Mouse (Mus musculus) E14TG2a.4 (cell line): ENCODE results near the gene Pnpla6.

Source experiments
- H3K27me3 ChIP-seq: 2 replicates; pipeline ENCODE4 v1.6.1; 2014; ENCODE audit warnings: low read length, control low read depth; ENCODE audit not compliant: insufficient read depth
- H3K36me3 ChIP-seq: 2 replicates; pipeline ENCODE4 v1.6.1; 2014; ENCODE audit warnings: low read length, control low read depth; ENCODE audit not compliant: insufficient read depth
- H3K4me1 ChIP-seq: replicated peaks from 2 replicates; pipeline ENCODE4 v1.6.1; 2014; ENCODE audit warnings: low read depth, low read length, control low read depth
- H3K4me3 ChIP-seq: replicated peaks from 2 replicates; pipeline ENCODE4 v1.5.1; 2014; ENCODE audit warnings: mild to moderate bottlenecking, low read length
- H3K9me3 ChIP-seq: 2 replicates; pipeline ENCODE4 v1.6.1; 2014; ENCODE audit warnings: low read length, control low read depth
- CTCF ChIP-seq: conservative IDR thresholded peaks from 2 replicates; pipeline ENCODE4 v1.5.1; 2014; ENCODE audit warnings: low read length
- NANOG ChIP-seq: IDR thresholded peaks from 2 replicates; pipeline ENCODE4 v1.6.1; 2014; ENCODE audit warnings: borderline replicate concordance, low read length, mixed read lengths
- POU5F1 ChIP-seq: IDR thresholded peaks from 2 replicates; pipeline ENCODE4 v1.6.1; 2014; ENCODE audit warnings: low read length, borderline replicate concordance

Gene Pnpla6

DNA sequence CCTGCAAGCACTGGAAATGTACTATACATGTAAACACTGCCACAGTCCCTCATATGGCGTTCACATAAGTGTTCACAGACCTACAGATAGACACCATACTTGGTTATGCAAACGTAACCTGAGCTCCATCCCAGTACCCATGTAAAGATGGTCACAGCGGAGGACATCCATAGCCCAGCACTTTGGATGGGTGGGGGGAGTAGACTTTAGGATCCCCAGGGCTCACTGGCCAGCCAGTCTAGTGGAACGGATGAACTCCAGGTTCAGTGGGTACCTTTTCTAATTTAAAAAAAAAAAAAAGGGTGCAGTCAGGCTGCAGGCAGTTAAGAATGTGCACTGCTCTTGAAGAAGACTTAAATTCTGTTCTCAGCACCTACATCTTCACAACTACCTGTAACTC lies 24.9 kb downstream of the Pnpla6 start:
- no peak for TF ChIP-seq NANOG
- Histone ChIP-seq H3K36me3 (peaks cover 91% of the 10 kb centered on the region), H3K4me1 (peaks cover 56% of the 10 kb centered on the region), H3K4me3 (no peak overlapping the region), H3K27me3 (no peaks in the 10 kb centered on the region), H3K9me3 (no peaks in the 10 kb centered on the region)

GRCm38 (mm10) chr8:3546511-3546910 lies 31.3 kb downstream of the Pnpla6 start:
- Histone ChIP-seq H3K9me3 (no peaks in the 10 kb centered on the region), H3K4me1 (peaks cover 59% of the 10 kb centered on the region), H3K4me3 (no peak overlapping the region), H3K36me3 (peaks cover 34% of the 10 kb centered on the region), H3K27me3 (no peaks in the 10 kb centered on the region)
- peak; percentile 82 for TF ChIP-seq NANOG
- TF ChIP-seq POU5F1 = 0 out of 2 replicates have a peak, but pooled peaks have one; percentile 38
- no peak for TF ChIP-seq CTCF

GRCm38 (mm10) chr8:3552240-3552639 lies 37.1 kb downstream of the Pnpla6 start:
- H3K4me1 ChIP-seq = peaks cover 57% of the 10 kb centered on the region
- H3K9me3 ChIP-seq = no peaks in the 10 kb centered on the region
- no peaks in the 10 kb centered on the region for H3K27me3 ChIP-seq
- H3K36me3 ChIP-seq = no peaks in the 10 kb centered on the region
- H3K4me3 ChIP-seq = no peak overlapping the region
- TF ChIP-seq NANOG (no peak), CTCF (no peak), POU5F1 (no peak)

- no peaks in the 10 kb centered on the region for H3K36me3 ChIP-seq
- H3K27me3 ChIP-seq = no peaks in the 10 kb centered on the region
- H3K4me1 ChIP-seq = peaks cover 34% of the 10 kb centered on the region
- no peaks in the 10 kb centered on the region for H3K9me3 ChIP-seq
- TF ChIP-seq POU5F1 = no peak
- no peak for TF ChIP-seq CTCF
- TF ChIP-seq NANOG = no peak
- no peak overlapping the region for H3K4me3 ChIP-seq
Observed at GRCm38 (mm10) chr8:3556114-3556513, 40.9 kb downstream of the Pnpla6 start.

DNA sequence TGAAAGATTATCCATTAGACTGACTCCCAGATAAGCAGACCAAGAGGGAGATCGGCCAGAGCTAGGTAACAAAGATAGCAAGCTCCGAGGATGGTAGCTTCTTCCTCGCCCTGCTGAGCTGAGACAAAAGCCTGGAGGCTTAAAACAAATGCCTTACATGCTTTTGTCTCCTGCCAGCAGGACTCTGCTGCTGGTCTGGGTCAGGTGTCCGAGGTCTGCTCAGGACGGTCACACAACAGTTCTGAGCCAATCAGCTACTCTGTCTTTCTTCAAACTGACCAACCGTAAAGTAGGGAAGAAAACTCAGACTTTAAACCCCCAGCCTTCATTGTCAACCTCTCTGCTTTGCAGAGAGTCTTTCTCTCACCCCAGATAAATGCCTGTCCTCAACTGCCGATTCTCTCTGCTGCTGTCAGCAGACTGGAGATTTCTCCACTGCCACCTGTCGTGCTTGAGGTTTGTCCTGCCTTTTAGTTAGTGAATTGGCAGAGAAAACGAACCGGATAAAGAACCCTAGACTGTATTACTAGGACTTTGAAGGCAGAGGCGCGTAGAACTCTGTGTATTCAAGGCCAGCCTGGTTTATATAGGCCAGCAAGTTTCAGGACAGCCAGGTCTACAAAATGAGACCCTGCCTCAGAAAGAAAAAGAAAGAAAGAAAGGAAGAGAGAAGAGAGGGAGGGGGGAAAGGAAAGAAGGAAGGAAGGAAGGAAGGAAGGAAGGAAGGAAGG lies 52.6 kb downstream of the Pnpla6 start, which contains the start of gene C330021F23Rik:
C330021F23Rik (plus strand) TSS at position 350 of the 731 bp plus-strand sequence.
- H3K4me3 ChIP-seq = peak within 1 kb of the TSS; percentile 83
- TF ChIP-seq POU5F1 (no peak), NANOG (no peak)
- no peaks in the 10 kb centered on the region for H3K9me3 ChIP-seq
- peaks cover 24% of the 10 kb centered on the region for H3K36me3 ChIP-seq
- H3K4me1 ChIP-seq = peaks cover 47% of the 10 kb centered on the region
- no peaks in the 10 kb centered on the region for H3K27me3 ChIP-seq

DNA sequence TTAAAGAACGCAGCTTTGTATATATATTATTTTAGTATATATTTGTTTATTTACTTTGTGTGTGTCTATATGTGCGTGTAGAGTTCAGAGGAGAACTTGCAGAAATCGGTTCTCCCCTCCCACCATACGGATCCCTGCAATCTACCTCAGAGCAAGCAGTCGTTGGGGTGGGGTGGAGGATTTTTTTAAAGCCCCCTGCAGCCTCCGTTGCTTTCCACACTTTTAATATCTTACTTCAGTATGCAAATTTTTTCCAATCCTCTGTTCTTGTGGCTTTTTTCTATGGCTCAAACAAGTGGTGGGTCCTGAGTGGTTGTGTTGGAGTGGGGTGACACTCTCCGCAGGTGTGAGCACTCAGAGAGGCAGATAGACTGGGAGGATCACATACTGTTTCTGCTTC lies 53.2 kb downstream of the Pnpla6 start:
- Histone ChIP-seq H3K4me1 (peaks cover 53% of the 10 kb centered on the region), H3K27me3 (no peaks in the 10 kb centered on the region), H3K36me3 (peaks cover 29% of the 10 kb centered on the region), H3K9me3 (no peaks in the 10 kb centered on the region), H3K4me3 (peak overlapping the region; percentile 83)
- TF ChIP-seq CTCF (no peak), NANOG (no peak), POU5F1 (no peak)

GRCm38 (mm10) chr8:3569784-3570183 lies 54.6 kb downstream of the Pnpla6 start:
- Histone ChIP-seq H3K4me3 (peak overlapping the region; percentile 83), H3K9me3 (no peaks in the 10 kb centered on the region)
- TF ChIP-seq POU5F1 (no peak), CTCF (no peak), NANOG (no peak)

DNA sequence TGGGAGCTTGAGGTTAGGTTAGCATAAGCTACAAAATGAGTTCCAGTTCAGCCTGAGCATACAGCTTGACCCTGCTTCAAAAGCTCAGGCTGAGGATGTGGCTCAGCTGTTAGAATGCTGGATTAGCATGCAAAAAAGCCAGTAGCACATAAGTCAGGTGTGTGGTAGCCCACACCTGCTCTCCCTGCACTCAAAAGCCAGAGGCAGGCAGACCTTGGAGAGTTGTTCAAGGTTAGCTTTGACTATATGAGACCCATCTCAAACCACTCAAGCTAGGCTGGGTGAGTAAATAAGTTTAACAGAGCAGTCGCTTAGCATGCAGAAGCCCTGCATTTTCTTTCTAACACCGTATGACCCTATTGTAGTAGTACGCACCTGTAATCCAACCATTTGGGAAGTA lies 59.4 kb downstream of the Pnpla6 start:
- Histone ChIP-seq H3K9me3 (no peaks in the 10 kb centered on the region), H3K4me3 (peak overlapping the region; percentile 67; the same call in 1 of the 2 replicates), H3K27me3 (no peaks in the 10 kb centered on the region), H3K4me1 (peaks cover 92% of the 10 kb centered on the region), H3K36me3 (peaks cover 34% of the 10 kb centered on the region)
- no peak for TF ChIP-seq POU5F1
- TF ChIP-seq NANOG = peak; percentile 47; the same call in 1 of the 2 replicates
- no peak for TF ChIP-seq CTCF

More at GRCm38 (mm10) chr8:3569784-3570183, 54.6 kb downstream of the Pnpla6 start:
- H3K27me3 ChIP-seq = no peaks in the 10 kb centered on the region
- peaks cover 30% of the 10 kb centered on the region for H3K36me3 ChIP-seq
- H3K4me1 ChIP-seq = peaks cover 66% of the 10 kb centered on the region

- H3K4me1 ChIP-seq = peaks cover 96% of the 10 kb centered on the region
- H3K27me3 ChIP-seq = no peaks in the 10 kb centered on the region
- H3K4me3 ChIP-seq = peak overlapping the region; percentile 67
- peaks cover 29% of the 10 kb centered on the region for H3K36me3 ChIP-seq
- no peaks in the 10 kb centered on the region for H3K9me3 ChIP-seq
- TF ChIP-seq POU5F1 (no peak), CTCF (no peak), NANOG (no peak)
Observed at GRCm38 (mm10) chr8:3576211-3576960, 61.2 kb downstream of the Pnpla6 start.
